Mouse (Mus musculus) 3T3-L1 (cell line): Measurements from ENCODE around the gene Fgr.

Source experiments
- DNase-seq: peaks from one replicate; pipeline ENCODE4 v3.0.0-alpha.2; 2015; ENCODE audit warnings: low read depth, low spot score

Gene Fgr

GRCm38 (mm10) chr4:132958741-132959678, 14.9 kb upstream of the Fgr start:
- peak; percentile 39 for DNase-seq

DNA sequence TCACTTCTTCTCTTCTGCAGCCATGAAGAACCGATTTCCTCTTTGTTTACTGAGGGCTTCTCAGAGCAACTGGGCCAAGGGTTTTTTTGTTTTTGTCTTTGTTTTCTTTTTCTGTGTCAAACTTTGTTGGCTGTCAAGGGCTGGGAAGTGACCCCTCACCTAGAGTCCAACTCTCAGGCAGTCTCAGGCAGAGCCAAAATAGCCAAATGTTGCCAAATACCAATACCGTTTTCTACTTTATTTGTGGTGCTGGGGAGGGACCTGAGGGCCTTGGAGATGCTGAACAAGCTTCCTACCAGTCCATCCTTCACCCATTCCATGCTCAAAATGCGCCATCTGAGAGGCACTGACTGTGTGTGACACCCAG, 14.2 kb upstream of the Fgr start:
- DNase-seq, result no peak

DNA sequence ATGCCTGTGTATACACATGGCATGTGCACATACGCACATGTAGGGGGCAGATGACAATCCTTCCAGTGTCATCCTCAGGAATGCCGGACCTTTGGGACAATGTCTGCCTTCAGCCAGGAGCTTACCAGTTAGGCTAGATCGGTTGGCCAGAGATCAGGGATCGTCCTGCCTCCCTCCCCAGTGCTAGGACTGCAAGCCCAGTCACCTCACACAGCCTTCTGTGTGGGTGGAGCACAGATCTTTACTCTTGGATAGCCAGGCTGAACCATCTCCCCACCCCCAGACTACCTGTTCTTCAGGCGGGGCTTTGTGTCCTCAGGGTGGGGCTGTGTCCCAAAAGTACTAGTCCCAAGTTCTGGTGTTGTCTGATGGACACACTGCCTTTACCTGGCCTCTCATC, 13.6 kb upstream of the Fgr start:
- no peak for DNase-seq

GRCm38 (mm10) chr4:132960864-132961639, 12.8 kb upstream of the Fgr start:
- DNase-seq, result no peak

DNA sequence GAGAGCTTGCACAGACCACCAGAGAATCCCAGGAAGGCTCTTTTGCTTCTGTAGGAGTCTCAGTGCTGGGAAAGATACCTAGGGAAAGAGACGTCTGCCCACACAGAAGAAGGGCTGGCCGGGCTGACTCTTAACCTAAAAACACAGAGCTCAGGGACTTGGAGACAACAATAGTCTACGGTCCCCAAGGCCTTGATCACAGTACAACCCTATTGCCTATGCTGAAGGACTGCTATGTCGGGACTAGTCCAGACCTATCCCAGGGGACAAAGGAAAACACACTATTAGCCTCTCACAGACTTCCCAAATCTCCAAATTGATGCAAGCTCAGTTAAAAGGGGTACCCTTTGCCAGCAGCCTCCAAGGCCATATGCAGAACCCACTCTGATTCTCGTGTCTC, 12.0 kb upstream of the Fgr start:
- DNase-seq, result no peak

DNA sequence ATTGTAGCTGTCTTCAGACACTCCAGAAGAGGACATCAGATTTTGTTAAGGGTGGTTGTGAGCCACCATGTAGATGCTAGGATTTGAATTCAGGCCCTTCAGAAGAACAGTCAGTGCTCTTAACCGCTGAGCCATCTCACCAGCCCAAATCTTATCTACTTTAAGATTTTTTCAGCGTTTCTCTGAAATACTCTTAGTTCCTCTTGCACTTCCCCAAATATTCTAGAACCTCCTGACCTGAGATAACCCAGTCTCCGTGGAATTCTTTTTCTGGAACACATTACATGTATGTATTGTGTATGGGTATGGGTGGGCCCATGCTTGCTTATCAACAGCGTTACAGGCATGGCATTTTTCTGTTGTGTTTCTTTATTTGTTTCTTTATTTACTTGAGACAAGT, 11.3 kb upstream of the Fgr start:
- DNase-seq, result no peak

- no peak for DNase-seq
These were observed 10.5 kb upstream of the Fgr start for GRCm38 (mm10) chr4:132963436-132963835.

- DNase-seq, result no peak
These were observed 9.8 kb upstream of the Fgr start for GRCm38 (mm10) chr4:132964064-132964463.

GRCm38 (mm10) chr4:132964473-132964872, 9.4 kb upstream of the Fgr start:
- DNase-seq, result no peak

- no peak for DNase-seq
These were observed 5.6 kb upstream of the Fgr start for GRCm38 (mm10) chr4:132968105-132968938.

- peak; percentile 78 for DNase-seq
These were observed 2.3 kb upstream of the Fgr start for GRCm38 (mm10) chr4:132971601-132972000.

DNA sequence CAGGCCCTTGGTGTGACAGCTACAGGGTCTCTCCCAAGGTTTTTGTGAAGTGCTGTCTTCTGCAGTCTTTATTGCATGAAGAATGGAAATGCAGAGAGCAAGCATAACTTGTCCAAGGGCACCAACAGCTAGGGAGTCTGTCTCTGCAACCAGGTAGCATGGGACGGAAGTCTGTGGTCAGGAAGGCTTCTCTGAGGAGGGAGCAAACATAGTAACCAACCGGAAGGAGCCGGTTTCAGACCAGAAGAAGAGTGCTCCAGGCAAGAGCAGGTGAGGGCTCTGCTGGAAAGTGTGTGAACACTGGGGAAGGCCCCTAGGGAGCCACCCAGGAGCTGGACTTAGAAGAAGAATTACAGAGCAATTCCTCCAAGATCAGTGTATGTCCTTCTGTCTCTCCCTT, 1.8 kb upstream of the Fgr start:
- DNase-seq, result no peak

DNA sequence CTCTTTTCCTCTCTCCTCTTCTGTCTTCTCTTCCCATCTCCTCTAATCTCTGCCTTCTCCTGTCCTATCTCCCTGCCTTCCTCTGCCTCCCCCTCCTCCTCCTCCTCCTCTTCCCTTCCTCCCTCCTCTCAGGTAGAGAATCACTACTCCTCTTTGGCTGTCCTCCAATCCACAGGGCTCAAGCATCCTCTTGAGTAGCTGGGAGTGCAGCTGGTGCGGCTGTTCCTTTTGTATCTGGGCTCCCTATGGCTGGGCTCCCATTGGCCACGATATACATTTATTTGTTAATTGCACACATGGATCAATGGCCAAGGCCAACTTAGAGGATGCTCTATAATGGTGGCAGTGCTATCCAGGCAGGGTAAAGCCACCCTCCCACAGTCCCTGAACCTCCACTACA, 1.3 kb upstream of the Fgr start:
- DNase-seq, result no peak

DNA sequence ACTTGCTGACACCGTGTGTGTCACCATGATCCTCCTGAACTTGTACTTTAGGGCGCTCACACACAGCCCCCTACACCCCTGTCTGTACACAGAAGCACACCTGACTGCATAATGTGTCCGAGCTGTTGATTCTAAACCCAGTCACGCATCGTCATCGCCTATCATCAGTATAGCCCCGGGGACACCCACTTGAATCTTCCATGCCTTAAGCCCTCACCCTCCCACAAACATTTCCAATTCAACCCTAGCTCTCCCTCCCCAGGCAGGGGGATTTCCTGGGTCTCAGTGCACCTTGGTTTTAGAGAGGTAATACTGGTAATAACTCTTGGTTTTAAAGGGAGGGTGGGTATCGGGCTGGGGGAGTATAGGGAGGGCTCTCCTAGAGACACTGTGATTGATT, 709 bp upstream of the Fgr start:
- DNase-seq, result no peak

DNA sequence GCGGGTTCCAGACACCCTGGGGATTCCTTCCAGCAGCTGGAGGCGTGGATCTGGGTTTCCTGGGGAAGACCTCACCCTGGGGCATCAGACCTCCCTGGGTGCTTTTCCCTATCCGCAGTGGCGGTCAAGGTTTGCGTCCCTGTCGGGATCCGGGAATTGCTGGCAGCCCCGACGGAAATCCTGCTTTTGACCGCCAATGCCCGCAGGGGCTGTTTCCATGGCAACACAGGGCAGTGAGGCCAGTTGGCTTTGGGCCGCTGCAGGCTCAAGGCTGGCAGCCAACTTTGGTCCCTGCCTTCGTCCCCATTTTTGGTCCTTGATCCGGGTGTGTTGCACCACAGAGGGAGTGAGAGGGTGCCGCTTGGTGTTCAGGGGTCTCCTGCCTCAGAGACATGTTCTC, 1.0 kb downstream of the Fgr start:
- no peak for DNase-seq

GRCm38 (mm10) chr4:132975791-132976190, 1.9 kb downstream of the Fgr start:
- no peak for DNase-seq

DNA sequence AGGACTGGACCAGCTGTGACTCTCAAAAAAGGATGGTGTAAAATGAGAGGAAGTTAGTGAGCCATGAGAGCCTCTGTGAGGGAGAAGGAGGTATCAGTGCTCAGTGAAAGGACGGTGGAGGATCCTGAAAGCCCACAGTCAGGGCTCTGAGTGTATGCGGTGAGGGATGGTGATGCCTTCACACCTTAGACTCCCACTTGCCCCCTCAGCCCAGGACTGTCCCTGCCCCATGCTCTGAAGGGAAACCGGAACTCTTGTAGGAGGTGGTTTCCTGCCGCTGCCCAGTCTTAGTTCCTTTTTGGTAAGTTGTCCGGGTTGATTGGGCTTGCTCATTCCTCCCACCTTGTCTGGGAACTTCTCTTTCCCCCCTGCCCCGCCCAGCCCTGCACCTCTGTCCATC, 2.8 kb downstream of the Fgr start:
- DNase-seq, result no peak

- DNase-seq, result no peak
These were observed 3.7 kb downstream of the Fgr start for GRCm38 (mm10) chr4:132977597-132977996.

DNA sequence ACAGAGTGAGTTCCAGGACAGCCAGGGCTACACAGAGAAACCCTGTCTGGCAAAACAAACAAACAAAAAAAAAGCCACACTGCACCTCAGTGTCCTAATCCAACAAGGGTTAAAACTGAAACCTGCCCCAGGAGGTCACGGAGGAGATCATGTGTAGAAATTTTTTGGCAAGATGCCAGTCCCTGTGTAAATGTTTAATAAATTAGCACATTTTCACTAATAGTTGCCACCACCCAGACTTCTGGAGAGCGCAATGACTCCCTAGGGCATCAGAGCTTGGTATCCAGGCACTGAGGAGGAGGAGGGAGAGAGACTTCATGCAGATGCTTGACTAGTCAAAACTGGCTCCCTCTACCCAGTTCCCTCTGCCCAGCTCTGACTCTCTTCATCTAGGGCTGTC, 5.3 kb downstream of the Fgr start:
- DNase-seq, result no peak

GRCm38 (mm10) chr4:132981621-132982020, 7.7 kb downstream of the Fgr start:
- no peak for DNase-seq

GRCm38 (mm10) chr4:132982999-132983398, 9.1 kb downstream of the Fgr start:
- no peak for DNase-seq
